Mouse (Mus musculus): Measurements from ENCODE around the gene Zfp866.

- no peak for TF ChIP-seq POLR2A (IDR thresholded peaks at IDR 0.05; ENCODE audit: low read depth, low read length)
- no peak for TF ChIP-seq CTCF (IDR thresholded peaks at IDR 0.05; ENCODE audit: extremely low read depth, insufficient read length, insufficient replicate concordance, low read depth, low read length)
Measured at GRCm38 (mm10) chr8:69741231-69741630, 49.7 kb downstream of the Zfp866 start.
